Mouse (Mus musculus): Measurements from ENCODE around the gene Phldb3. TPM values are rescaled to one million over a fixed set of nuclear protein-coding genes. Genes with fewer than 3 reads are reported as not detected.
"Not testable (repeated sequence)": the region's sequence is repeated elsewhere in the genome, so short reads cannot be mapped to it uniquely, and the experiment has no call there.

The Phldb3 gene
- polyA plus RNA-seq, 1 experiment from 2014 or later: 0.15 TPM

GRCm38 (mm10) chr7:24618374-24618773, 7.8 kb downstream of the Phldb3 start:
- not testable (repeated sequence) for H3K4me1 ChIP-seq (replicated peaks; ENCODE audit: control insufficient read depth, insufficient read depth, low read length); H3K9me3 ChIP-seq (ENCODE audit: control insufficient read depth, low read length); ATAC-seq (ENCODE audit: low read depth); H3K4me3 ChIP-seq (ENCODE audit: low read length); H3K4me2 ChIP-seq (ENCODE audit: low read depth, low read length); H3K27me3 ChIP-seq (ENCODE audit: control insufficient read depth, insufficient read depth, low read depth, low read length); H3K9ac ChIP-seq (ENCODE audit: low read length); H3K36me3 ChIP-seq (ENCODE audit: control insufficient read depth, insufficient read depth, low read length); H3K27ac ChIP-seq (ENCODE audit: low read length)
- 90% methylated on average over 8 of the region's 8 CpGs for WGBS

DNA sequence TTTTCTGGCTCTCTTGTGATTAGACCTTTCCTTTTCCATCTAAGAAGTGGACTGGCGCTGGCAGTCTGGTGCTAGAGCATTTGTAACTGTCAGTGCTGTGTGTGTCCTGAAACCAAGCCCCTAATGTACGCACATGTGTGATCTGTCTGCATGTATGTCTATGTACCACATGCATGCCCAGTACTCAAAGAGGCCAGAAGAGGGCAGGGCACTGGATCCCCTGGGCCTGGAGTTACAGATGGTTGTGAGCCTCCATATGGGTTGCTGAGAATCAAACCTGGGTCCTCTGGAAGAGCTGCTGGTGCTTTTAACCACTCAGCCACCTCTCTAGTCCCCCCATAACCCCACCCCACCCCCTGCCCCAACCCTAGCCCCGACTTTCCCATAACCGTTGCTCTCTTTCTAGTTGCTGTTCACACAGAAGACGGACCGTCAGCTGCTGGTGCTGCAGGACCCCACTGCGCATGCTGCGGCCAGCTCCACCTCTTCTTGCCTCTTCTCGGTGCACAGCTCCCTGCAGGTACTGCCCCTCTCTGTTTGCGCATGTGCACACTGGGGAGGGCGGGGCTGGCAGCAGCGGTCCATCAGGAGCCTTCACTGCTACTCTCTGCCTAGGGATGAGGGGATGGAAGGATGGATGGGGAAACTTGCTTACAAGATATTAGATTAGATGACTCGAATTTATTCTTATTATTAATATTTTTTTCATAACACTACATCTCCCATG, 9.3 kb downstream of the Phldb3 start:
- no peak for ATAC-seq (ENCODE audit: low read depth)
- Histone ChIP-seq H3K9me3 (ENCODE audit: control insufficient read depth, low read length) (peaks cover 2% of the 10 kb centered on the region; the same call in 1 of the 2 replicates), H3K4me2 (ENCODE audit: low read depth, low read length) (no peak overlapping the region), H3K36me3 (ENCODE audit: control insufficient read depth, insufficient read depth, low read length) (no peaks in the 10 kb centered on the region; the same call in 1 of the 2 replicates), H3K4me1 (replicated peaks; ENCODE audit: control insufficient read depth, insufficient read depth, low read length) (no peaks in the 10 kb centered on the region), H3K9ac (ENCODE audit: low read length) (no peak overlapping the region), H3K27ac (ENCODE audit: low read length) (no peak overlapping the region), H3K27me3 (ENCODE audit: control insufficient read depth, insufficient read depth, low read depth, low read length) (no peaks in the 10 kb centered on the region), H3K4me3 (ENCODE audit: low read length) (no peak overlapping the region)
- WGBS: 53% methylated on average over 13 of the region's 13 CpGs

GRCm38 (mm10) chr7:24621193-24621592, 10.6 kb downstream of the Phldb3 start:
- Histone ChIP-seq H3K9me3 (ENCODE audit: control insufficient read depth, low read length) (peaks cover 2% of the 10 kb centered on the region; the same call in 1 of the 2 replicates), H3K9ac (ENCODE audit: low read length) (no peak overlapping the region), H3K4me3 (ENCODE audit: low read length) (no peak overlapping the region), H3K4me2 (ENCODE audit: low read depth, low read length) (no peak overlapping the region), H3K4me1 (replicated peaks; ENCODE audit: control insufficient read depth, insufficient read depth, low read length) (no peaks in the 10 kb centered on the region), H3K27me3 (ENCODE audit: control insufficient read depth, insufficient read depth, low read depth, low read length) (no peaks in the 10 kb centered on the region), H3K36me3 (ENCODE audit: control insufficient read depth, insufficient read depth, low read length) (no peaks in the 10 kb centered on the region; the same call in 1 of the 2 replicates), H3K27ac (ENCODE audit: low read length) (no peak overlapping the region)
- ATAC-seq (ENCODE audit: low read depth): no peak
- 78% methylated on average over 3 of the region's 3 CpGs for WGBS

- peaks cover 2% of the 10 kb centered on the region; the same call in 1 of the 2 replicates for H3K9me3 ChIP-seq (ENCODE audit: control insufficient read depth, low read length)
- WGBS: 79% methylated on average over 6 of the region's 6 CpGs
- ATAC-seq (ENCODE audit: low read depth): no peak
- no peak overlapping the region for H3K27ac ChIP-seq (ENCODE audit: low read length)
- no peaks in the 10 kb centered on the region; the same call in 1 of the 2 replicates for H3K36me3 ChIP-seq (ENCODE audit: control insufficient read depth, insufficient read depth, low read length)
- H3K4me1 ChIP-seq (replicated peaks; ENCODE audit: control insufficient read depth, insufficient read depth, low read length): no peaks in the 10 kb centered on the region
- H3K4me3 ChIP-seq (ENCODE audit: low read length): no peak overlapping the region
- H3K27me3 ChIP-seq (ENCODE audit: control insufficient read depth, insufficient read depth, low read depth, low read length): no peaks in the 10 kb centered on the region
- no peak overlapping the region for H3K4me2 ChIP-seq (ENCODE audit: low read depth, low read length)
- no peak overlapping the region for H3K9ac ChIP-seq (ENCODE audit: low read length)
Observed at GRCm38 (mm10) chr7:24622967-24623366, 12.4 kb downstream of the Phldb3 start.

DNA sequence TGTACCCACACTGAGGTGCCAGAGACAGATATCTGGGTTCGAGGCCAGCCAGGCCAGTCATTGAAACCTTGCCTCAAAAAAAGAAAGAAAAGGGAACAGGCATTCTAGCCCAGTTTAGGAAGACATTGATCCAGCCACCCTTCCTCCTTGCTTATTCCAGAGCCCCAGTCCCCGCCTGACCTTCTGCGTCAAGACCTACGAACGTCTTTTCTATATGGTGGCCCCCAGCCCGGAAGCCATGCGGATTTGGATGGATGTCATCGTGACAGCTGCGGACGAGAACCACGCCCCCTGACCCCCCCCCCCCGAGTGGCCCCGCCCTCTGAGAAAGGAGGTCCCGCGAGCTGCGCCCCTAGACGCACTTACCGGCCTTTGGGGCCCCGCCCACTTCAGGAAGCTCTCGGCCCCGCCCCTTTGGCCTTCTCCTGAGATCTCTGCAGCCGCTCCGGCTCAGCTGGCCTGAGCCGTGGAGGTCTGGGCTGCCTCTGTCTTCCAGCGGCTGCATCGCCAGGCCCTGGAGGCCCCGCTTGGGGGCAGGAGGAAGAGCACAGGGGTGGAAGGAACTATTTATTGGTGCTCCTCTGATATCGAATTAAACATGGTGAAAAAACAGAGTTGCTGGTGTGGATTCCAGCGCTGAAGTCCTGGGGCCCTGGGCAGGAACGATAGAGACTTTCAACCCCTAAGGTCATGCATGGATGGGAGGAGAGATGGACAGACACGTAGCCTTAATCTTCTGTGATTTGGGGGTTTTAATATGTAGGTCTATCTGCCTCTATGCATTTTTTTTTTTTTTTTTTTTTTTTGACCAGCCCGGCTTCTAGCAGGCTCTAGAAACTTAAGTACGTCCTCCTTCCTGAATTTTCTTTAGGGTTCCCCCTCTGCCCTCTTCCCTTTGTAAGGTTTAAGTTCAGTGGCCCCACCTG, 18.4 kb downstream of the Phldb3 start:
- Histone ChIP-seq H3K9ac (ENCODE audit: low read length) (peak overlapping the region; percentile 61), H3K4me2 (ENCODE audit: low read depth, low read length) (peak overlapping the region; percentile 59), H3K9me3 (ENCODE audit: control insufficient read depth, low read length) (no peaks in the 10 kb centered on the region), H3K4me3 (ENCODE audit: low read length) (peak overlapping the region; percentile 29), H3K27me3 (ENCODE audit: control insufficient read depth, insufficient read depth, low read depth, low read length) (no peaks in the 10 kb centered on the region), H3K4me1 (replicated peaks; ENCODE audit: control insufficient read depth, insufficient read depth, low read length) (no peaks in the 10 kb centered on the region; the same call in 1 of the 2 replicates), H3K36me3 (ENCODE audit: control insufficient read depth, insufficient read depth, low read length) (no peaks in the 10 kb centered on the region), H3K27ac (ENCODE audit: low read length) (no peak overlapping the region)
- ATAC-seq (ENCODE audit: low read depth): peak; percentile 94
- WGBS: 7% methylated on average over 33 of the region's 33 CpGs

DNA sequence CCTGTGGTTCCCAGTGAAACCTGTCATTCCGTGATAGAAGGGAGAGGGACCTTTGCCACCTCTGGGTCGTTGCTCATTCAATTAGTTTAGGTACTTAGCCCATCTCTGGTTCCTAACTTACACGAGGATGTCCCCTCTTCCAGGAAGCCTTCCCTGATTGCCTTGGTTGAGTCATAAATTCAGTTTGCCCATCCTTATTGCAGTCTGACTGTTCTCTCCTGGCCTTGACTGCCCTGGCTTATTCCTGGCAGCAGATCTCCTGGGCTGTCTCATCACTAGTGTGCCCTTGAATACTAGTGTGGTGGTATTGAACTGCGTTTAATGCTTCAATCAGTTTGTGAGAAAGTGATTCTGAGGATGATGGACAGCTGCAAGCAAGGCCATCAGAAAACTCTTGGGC, 19.1 kb downstream of the Phldb3 start:
- no peaks in the 10 kb centered on the region for H3K27me3 ChIP-seq (ENCODE audit: control insufficient read depth, insufficient read depth, low read depth, low read length)
- no peak overlapping the region for H3K4me3 ChIP-seq (ENCODE audit: low read length)
- H3K9me3 ChIP-seq (ENCODE audit: control insufficient read depth, low read length): no peaks in the 10 kb centered on the region
- no peaks in the 10 kb centered on the region for H3K36me3 ChIP-seq (ENCODE audit: control insufficient read depth, insufficient read depth, low read length)
- no peak for ATAC-seq (ENCODE audit: low read depth)
- 66% methylated on average over 4 of the region's 4 CpGs for WGBS
- no peak overlapping the region for H3K4me2 ChIP-seq (ENCODE audit: low read depth, low read length)
- H3K9ac ChIP-seq (ENCODE audit: low read length): no peak overlapping the region; the same call in 1 of the 2 replicates
- H3K4me1 ChIP-seq (replicated peaks; ENCODE audit: control insufficient read depth, insufficient read depth, low read length): no peaks in the 10 kb centered on the region; the same call in 1 of the 2 replicates
- no peak overlapping the region for H3K27ac ChIP-seq (ENCODE audit: low read length)

GRCm38 (mm10) chr7:24630116-24630880, 19.7 kb downstream of the Phldb3 start:
- H3K4me1 ChIP-seq (replicated peaks; ENCODE audit: control insufficient read depth, insufficient read depth, low read length): no peaks in the 10 kb centered on the region; the same call in 1 of the 2 replicates
- no peak for ATAC-seq (ENCODE audit: low read depth)
- no peaks in the 10 kb centered on the region for H3K9me3 ChIP-seq (ENCODE audit: control insufficient read depth, low read length)
- no peak overlapping the region for H3K4me3 ChIP-seq (ENCODE audit: low read length)
- 73% methylated on average over 10 of the region's 10 CpGs for WGBS
- H3K27ac ChIP-seq (ENCODE audit: low read length): no peak overlapping the region
- H3K36me3 ChIP-seq (ENCODE audit: control insufficient read depth, insufficient read depth, low read length): no peaks in the 10 kb centered on the region
- H3K4me2 ChIP-seq (ENCODE audit: low read depth, low read length): no peak overlapping the region
- no peaks in the 10 kb centered on the region for H3K27me3 ChIP-seq (ENCODE audit: control insufficient read depth, insufficient read depth, low read depth, low read length)
- H3K9ac ChIP-seq (ENCODE audit: low read length): no peak overlapping the region

DNA sequence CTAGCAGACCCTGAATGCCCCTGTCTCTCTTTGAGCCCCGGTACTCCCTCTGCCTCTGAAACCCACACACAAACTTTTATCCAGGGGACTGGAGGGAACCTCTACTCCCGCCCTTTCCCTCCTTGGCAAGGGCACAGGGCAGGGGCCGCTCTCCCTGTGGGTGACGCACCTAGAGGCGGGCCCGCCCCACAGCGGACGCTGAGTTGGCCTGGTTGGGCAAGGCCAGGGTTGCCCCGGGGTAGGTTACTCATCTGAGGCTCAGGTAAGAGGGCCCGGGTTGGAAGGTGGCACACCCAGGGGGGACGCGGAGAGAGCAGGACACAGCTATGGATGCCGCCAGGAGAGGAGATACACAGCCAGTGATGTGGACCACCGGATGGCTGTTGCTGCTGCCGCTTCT, 25.7 kb downstream of the Phldb3 start, which contains the start of gene Lypd3:
Lypd3 (plus strand) TSS at position 287 of the 400 bp plus-strand sequence.
- Histone ChIP-seq H3K9ac (ENCODE audit: low read length) (no peak within 1 kb of the TSS), H3K4me1 (replicated peaks; ENCODE audit: control insufficient read depth, insufficient read depth, low read length) (peaks cover 2% of the 10 kb centered on the region; the same call in 1 of the 2 replicates), H3K36me3 (ENCODE audit: control insufficient read depth, insufficient read depth, low read length) (no peaks in the 10 kb centered on the region), H3K4me3 (ENCODE audit: low read length) (no peak within 1 kb of the TSS), H3K27ac (ENCODE audit: low read length) (no peak within 1 kb of the TSS), H3K4me2 (ENCODE audit: low read depth, low read length) (no peak within 1 kb of the TSS), H3K27me3 (ENCODE audit: control insufficient read depth, insufficient read depth, low read depth, low read length) (peaks cover 48% of the 10 kb centered on the region), H3K9me3 (ENCODE audit: control insufficient read depth, low read length) (no peaks in the 10 kb centered on the region)
- WGBS: 23% methylated on average over 15 of the region's 15 CpGs
- 0 out of 2 replicates have a peak, but pooled peaks have one; percentile 3 for ATAC-seq (ENCODE audit: low read depth)

Measured in lung, embryonic 16.5 days (tissue).